Mouse (Mus musculus) CH12.LX (cell line): ENCODE measurements at regions not wholly inside any gene's neighbourhood (a gene's known extent, or its start where the extent isn't known, plus 50 kb on each side); places are given as distances from the start of the nearest gene placed in this dataset.

ENCODE experiments used
- CHD1 ChIP-seq: IDR thresholded peaks from 2 replicates; pipeline ENCODE4 v1.6.1; 2012; ENCODE audit warnings: low read depth, low read length, improper control_type of control experiment, inconsistent platforms
- HCFC1 ChIP-seq: IDR thresholded peaks from 2 replicates; pipeline ENCODE4 v1.6.1; 2012; ENCODE audit warnings: low read depth, mild to moderate bottlenecking, inconsistent platforms, low read length, improper control_type of control experiment

- TF ChIP-seq HCFC1 (no peak), CHD1 (no peak)
Measured at GRCm38 (mm10) chr15:87169136-87169535, 375.0 kb upstream of the Fam19a5 start.
